ENCODE assay signal across 11 mouse cellular contexts in the genomic region with DNA sequence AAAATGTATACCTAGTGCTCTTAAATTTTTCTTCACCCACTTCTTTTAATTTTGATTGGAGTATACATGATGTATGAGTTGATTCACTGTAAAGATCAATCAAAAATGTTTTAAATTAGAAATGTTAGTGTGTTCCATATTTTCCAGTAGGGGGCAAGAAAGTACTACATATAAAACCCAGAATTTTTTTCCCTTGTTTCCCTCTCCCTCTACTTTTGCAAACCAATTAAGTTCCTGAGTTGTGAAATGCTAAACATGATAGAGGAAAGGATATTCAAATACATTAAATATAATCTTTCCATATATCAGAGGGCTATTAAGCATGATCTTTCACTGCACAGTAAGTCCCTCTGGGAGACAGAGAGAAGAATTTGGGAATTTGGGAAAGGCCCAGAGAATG.
DNase-seq lines count a peak whose midpoint lies in the region; ATAC-seq and TF ChIP-seq lines count a peak whose summit lies in the region.
"Had no signal": no experiment of that assay in that cellular context is flagged by ENCODE, and none has a peak within 500 bp of the region (broad histone marks: within the 10 kb centered on the region; RNA-seq: fewer than 3 reads in every experiment).

No protein-coding gene starts in this region.

- no peak overlapping the region for H3K9ac ChIP-seq in hindbrain, embryonic 16.5 days (ENCODE audit: low read depth, low read length)
- H3K9ac ChIP-seq in hindbrain, embryonic 12.5 days: no peak overlapping the region
- H3K9ac ChIP-seq in midbrain, embryonic 14.5 days (replicated peaks; ENCODE audit: low read length): no peak overlapping the region
- no peak overlapping the region for H3K9ac ChIP-seq in midbrain, embryonic 11.5 days (ENCODE audit: low read length)
- no peak overlapping the region for H3K9ac ChIP-seq in forebrain, embryonic 14.5 days (ENCODE audit: low read length)
- H3K9ac ChIP-seq in stomach, postnatal 0 days (ENCODE audit: low read length): no peak overlapping the region
- H3K9ac ChIP-seq: liver, embryonic 13.5 days had no signal

- no peaks in the 10 kb centered on the region for H3K9me3 ChIP-seq in hindbrain, embryonic 16.5 days (ENCODE audit: control insufficient read depth, low read length)
- H3K9me3 ChIP-seq in hindbrain, embryonic 12.5 days (replicated peaks): no peaks in the 10 kb centered on the region
- no peaks in the 10 kb centered on the region for H3K9me3 ChIP-seq in midbrain, embryonic 14.5 days (ENCODE audit: control insufficient read depth, low read length)
- H3K9me3 ChIP-seq in midbrain, embryonic 11.5 days (ENCODE audit: control insufficient read depth, low read length): no peaks in the 10 kb centered on the region
- no peaks in the 10 kb centered on the region for H3K9me3 ChIP-seq in forebrain, embryonic 14.5 days (replicated peaks; ENCODE audit: control insufficient read depth, low read length)
- no peaks in the 10 kb centered on the region for H3K9me3 ChIP-seq in stomach, postnatal 0 days (ENCODE audit: control insufficient read depth, low read length)
- H3K9me3 ChIP-seq: liver, embryonic 13.5 days had no signal

- no peak for TF ChIP-seq EP300 in stomach, postnatal 0 days (optimal IDR thresholded peaks at IDR 0.05)

- TF ChIP-seq CTCF in stomach, postnatal 0 days (IDR thresholded peaks at IDR 0.05; ENCODE audit: low read depth): peak; percentile 61

- H3K4me1 ChIP-seq in hindbrain, embryonic 16.5 days (ENCODE audit: control insufficient read depth, insufficient read depth, low read depth, low read length): no peaks in the 10 kb centered on the region
- no peaks in the 10 kb centered on the region for H3K4me1 ChIP-seq in hindbrain, embryonic 12.5 days
- H3K4me1 ChIP-seq in midbrain, embryonic 14.5 days (ENCODE audit: control insufficient read depth, insufficient read depth, low read length): no peaks in the 10 kb centered on the region
- H3K4me1 ChIP-seq in midbrain, embryonic 11.5 days (ENCODE audit: control insufficient read depth, insufficient read depth, low read length): no peaks in the 10 kb centered on the region
- H3K4me1 ChIP-seq in forebrain, embryonic 14.5 days (ENCODE audit: control insufficient read depth, insufficient read depth, low read length): no peaks in the 10 kb centered on the region
- H3K4me1 ChIP-seq in stomach, postnatal 0 days (replicated peaks; ENCODE audit: control insufficient read depth, insufficient read depth): no peaks in the 10 kb centered on the region
- H3K4me1 ChIP-seq: liver, embryonic 13.5 days had no signal

- no peaks in the 10 kb centered on the region for H3K36me3 ChIP-seq in hindbrain, embryonic 16.5 days (ENCODE audit: control insufficient read depth, insufficient read depth, low read length)
- H3K36me3 ChIP-seq in hindbrain, embryonic 12.5 days: no peaks in the 10 kb centered on the region
- H3K36me3 ChIP-seq in midbrain, embryonic 14.5 days (ENCODE audit: control insufficient read depth, insufficient read depth, low read length): no peaks in the 10 kb centered on the region
- no peaks in the 10 kb centered on the region for H3K36me3 ChIP-seq in midbrain, embryonic 11.5 days (ENCODE audit: control insufficient read depth, insufficient read depth, low read length)
- H3K36me3 ChIP-seq in forebrain, embryonic 14.5 days (ENCODE audit: control insufficient read depth, insufficient read depth, low read length): no peaks in the 10 kb centered on the region
- H3K36me3 ChIP-seq in stomach, postnatal 0 days (ENCODE audit: control insufficient read depth, insufficient read depth, low read length): no peaks in the 10 kb centered on the region
- H3K36me3 ChIP-seq: liver, embryonic 13.5 days had no signal

- no peak overlapping the region for H3K4me2 ChIP-seq in hindbrain, embryonic 16.5 days (ENCODE audit: low read length)
- H3K4me2 ChIP-seq in hindbrain, embryonic 12.5 days (replicated peaks): no peak overlapping the region
- no peak overlapping the region for H3K4me2 ChIP-seq in midbrain, embryonic 14.5 days (ENCODE audit: low read length)
- no peak overlapping the region for H3K4me2 ChIP-seq in midbrain, embryonic 11.5 days
- H3K4me2 ChIP-seq in forebrain, embryonic 14.5 days (ENCODE audit: low read length): no peak overlapping the region
- H3K4me2 ChIP-seq in stomach, postnatal 0 days (replicated peaks; ENCODE audit: low read depth): no peak overlapping the region
- H3K4me2 ChIP-seq: liver, embryonic 13.5 days had no signal

- H3K27ac ChIP-seq in hindbrain, embryonic 16.5 days (ENCODE audit: low read depth, low read length): no peak overlapping the region
- no peak overlapping the region for H3K27ac ChIP-seq in hindbrain, embryonic 12.5 days
- H3K27ac ChIP-seq in midbrain, embryonic 14.5 days (replicated peaks; ENCODE audit: low read depth, low read length): no peak overlapping the region
- no peak overlapping the region for H3K27ac ChIP-seq in midbrain, embryonic 11.5 days (ENCODE audit: low read depth, low read length)
- no peak overlapping the region for H3K27ac ChIP-seq in forebrain, embryonic 14.5 days (ENCODE audit: low read depth, low read length)
- no peak overlapping the region for H3K27ac ChIP-seq in stomach, postnatal 0 days (replicated peaks)
- H3K27ac ChIP-seq: liver, embryonic 13.5 days had no signal

- no peaks in the 10 kb centered on the region for H3K27me3 ChIP-seq in hindbrain, embryonic 16.5 days (replicated peaks; ENCODE audit: control insufficient read depth, insufficient read depth, low read length)
- H3K27me3 ChIP-seq in hindbrain, embryonic 12.5 days: no peaks in the 10 kb centered on the region
- H3K27me3 ChIP-seq in midbrain, embryonic 14.5 days (ENCODE audit: control insufficient read depth, insufficient read depth, low read length): no peaks in the 10 kb centered on the region
- H3K27me3 ChIP-seq in midbrain, embryonic 11.5 days (ENCODE audit: control insufficient read depth, insufficient read depth, low read length): no peaks in the 10 kb centered on the region
- H3K27me3 ChIP-seq in forebrain, embryonic 14.5 days (replicated peaks; ENCODE audit: control insufficient read depth, insufficient read depth, low read length): no peaks in the 10 kb centered on the region
- H3K27me3 ChIP-seq in stomach, postnatal 0 days (ENCODE audit: control insufficient read depth, insufficient read depth, low read length): no peaks in the 10 kb centered on the region
- H3K27me3 ChIP-seq: liver, embryonic 13.5 days had no signal

- ATAC-seq in hindbrain, embryonic 16.5 days: 0 out of 2 replicates have a peak, but pooled peaks have one; percentile 20
- no peak for ATAC-seq in hindbrain, embryonic 12.5 days (ENCODE audit: low FRiP score)
- ATAC-seq in midbrain, embryonic 14.5 days (ENCODE audit: low FRiP score, low TSS enrichment): no peak; the same call in 1 of the 2 replicates
- no peak for ATAC-seq in midbrain, embryonic 11.5 days (ENCODE audit: low FRiP score)
- ATAC-seq in forebrain, embryonic 14.5 days: no peak
- ATAC-seq in stomach, postnatal 0 days (ENCODE audit: low FRiP score, low TSS enrichment): no peak

- H3K4me3 ChIP-seq in hindbrain, embryonic 16.5 days (ENCODE audit: low read length): no peak overlapping the region
- H3K4me3 ChIP-seq in hindbrain, embryonic 12.5 days: no peak overlapping the region
- no peak overlapping the region for H3K4me3 ChIP-seq in midbrain, embryonic 14.5 days (replicated peaks; ENCODE audit: low read depth, low read length)
- H3K4me3 ChIP-seq in midbrain, embryonic 11.5 days (ENCODE audit: low read depth, low read length): no peak overlapping the region
- no peak overlapping the region for H3K4me3 ChIP-seq in forebrain, embryonic 14.5 days (ENCODE audit: low read depth, low read length)
- no peak overlapping the region for H3K4me3 ChIP-seq in stomach, postnatal 0 days (ENCODE audit: low read depth, low read length)
- H3K4me3 ChIP-seq: liver, embryonic 13.5 days had no signal

- peak; percentile 71 for DNase-seq in midbrain, embryonic 14.5 days
- no peak for DNase-seq in midbrain, embryonic 11.5 days (ENCODE audit: low spot score, missing footprints)
- DNase-seq in forebrain, embryonic 14.5 days (ENCODE audit: low spot score): peak; percentile 72
- no peak for DNase-seq in stomach, postnatal 0 days (ENCODE audit: low spot score)
- DNase-seq in spleen, adult 12 weeks (ENCODE audit: low spot score): no peak
- DNase-seq: adrenal gland, postnatal 14 days; kidney, adult 2 months; liver, embryonic 13.5 days; spleen, adult 18-20 months had no signal

Comparison
In these comparisons a context has a peak if more than half of its experiments do, and no peak if none do; other contexts are left out.
1. DNase-seq: peak in midbrain, embryonic 14.5 days (single experiment) and forebrain, embryonic 14.5 days (single experiment); none in midbrain, embryonic 11.5 days (single experiment), stomach, postnatal 0 days (single experiment) and spleen, adult 12 weeks (single experiment).